Mouse (Mus musculus) B cell, adult 2 months (primary cell): ENCODE results near the gene Il6ra.

Source experiments
- DNase-seq, 2 experiments: peaks; one replicate each; pipeline ENCODE4 v3.0.0; 2022

Il6ra gene

DNA sequence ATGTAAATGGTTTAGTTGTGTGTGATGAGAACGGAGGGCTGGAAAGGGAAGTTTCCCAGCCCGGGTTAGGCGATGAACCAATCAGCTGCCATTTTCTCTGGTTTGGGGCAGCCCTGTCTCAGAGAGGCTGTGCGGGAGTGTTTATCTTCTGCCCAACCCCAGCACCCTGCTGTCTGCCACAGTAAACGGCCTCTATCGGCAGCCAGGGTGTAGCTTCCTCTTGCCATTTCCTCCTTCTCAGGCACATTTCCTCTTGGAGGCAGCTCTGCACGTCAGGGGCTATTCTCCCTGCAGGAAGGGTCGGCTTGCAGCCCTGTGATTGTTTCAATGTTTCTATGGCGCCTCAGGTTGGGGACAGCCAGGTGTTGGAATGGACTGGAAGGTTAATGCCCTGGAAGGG, 69.8 kb downstream of the Il6ra start:
- peak; percentile 47 to 51 for DNase-seq

DNA sequence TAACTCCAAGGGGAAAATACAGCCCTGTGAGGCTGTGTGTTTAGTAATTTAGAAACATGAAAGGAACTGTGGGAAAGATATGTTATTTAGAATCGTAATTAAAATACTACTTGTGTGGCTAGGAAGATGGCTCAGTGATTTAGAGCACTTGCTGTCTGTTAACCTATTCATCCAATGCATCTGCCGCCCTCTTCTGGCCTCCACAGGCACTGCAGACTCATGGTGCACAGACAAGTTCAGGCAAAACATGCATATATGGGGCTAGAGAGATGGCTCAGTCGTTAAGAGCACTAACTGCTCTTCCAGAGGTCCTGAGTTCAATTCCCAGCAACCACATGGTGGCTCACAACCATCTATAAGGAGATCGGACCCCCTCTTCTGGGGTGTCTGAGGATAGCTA, 70.7 kb downstream of the Il6ra start:
- peak; percentile 66 to 69 for DNase-seq

DNA sequence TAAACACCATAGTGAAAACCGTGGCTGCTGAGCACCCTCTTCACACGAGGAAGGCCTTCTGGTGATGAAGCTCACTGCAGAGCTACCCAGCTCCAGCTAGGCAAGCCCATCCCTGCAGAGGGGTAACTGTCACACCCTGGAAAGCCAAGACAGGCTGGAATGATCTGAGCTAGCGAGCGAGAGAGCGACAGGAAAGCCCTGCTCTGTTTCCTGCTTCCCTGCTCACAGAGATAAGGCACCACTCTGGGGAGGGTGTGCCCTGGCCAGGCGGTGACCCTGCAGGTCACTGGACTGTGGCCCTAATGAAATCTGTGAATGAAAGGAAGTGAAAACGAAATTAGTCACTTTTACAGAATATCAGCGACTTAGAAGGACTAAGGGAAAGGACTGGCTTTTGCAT, 77.6 kb downstream of the Il6ra start:
- DNase-seq, result no peak

DNA sequence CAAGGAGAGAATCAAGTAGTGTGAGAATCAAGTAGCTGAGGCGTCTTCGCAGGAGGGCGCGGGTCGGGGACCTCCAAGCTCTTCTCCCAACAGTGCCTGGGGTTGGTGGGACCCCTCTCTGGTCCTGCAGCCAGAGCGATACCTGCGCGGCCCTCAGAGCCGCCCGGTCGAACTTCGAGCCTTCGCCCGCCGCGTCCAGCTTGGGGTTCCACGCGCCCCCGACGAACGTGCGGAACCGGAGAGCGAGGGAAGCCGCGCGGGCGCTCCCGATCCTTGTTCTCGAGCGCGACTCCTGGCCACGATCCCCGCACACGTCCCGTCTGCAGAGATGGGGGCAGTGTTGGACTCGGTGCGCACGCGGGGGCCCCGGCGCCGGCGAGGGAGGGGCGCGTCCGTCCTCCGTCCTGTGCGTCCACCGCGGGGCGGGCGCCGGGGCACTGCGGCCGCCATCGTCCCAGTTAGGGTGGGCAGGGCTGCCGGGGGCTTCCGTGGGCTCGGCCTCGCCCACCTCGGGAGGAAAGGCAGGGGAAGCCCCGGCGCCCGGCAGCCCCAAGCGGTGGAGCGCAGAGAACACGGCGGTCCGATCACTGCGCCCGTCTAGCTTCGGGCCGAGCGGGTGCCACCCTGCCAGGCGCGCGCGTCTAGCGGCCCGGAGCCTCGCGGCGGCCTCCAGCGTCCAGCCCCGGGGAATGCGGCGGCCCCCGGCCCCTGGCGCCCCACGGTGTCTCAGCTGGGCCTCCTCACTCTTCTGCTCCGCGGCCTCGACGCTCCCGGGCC, 82.0 kb downstream of the Il6ra start, which contains the start of gene She:
Gene She (plus strand): TSS at position 556 of the 777 bp plus-strand sequence.
- no peak for DNase-seq

DNA sequence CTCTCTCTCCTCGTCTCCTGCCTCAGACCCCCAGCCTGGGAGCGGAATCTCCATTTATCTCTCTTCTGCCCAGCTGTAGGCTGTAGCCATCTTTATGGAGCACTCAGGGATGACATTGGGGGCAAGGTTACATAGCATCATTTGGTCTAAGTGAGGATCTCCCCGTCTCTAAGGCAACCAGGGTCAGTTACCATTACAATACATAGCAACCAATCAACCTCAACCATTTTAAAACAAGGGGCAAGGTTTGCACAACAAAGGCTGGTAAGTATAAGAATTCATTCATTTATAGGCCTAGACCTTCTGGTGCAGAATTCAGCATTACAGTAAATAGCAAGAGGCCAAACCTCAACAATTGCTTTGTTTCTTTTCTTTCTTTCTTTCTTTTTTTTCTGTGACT, 86.7 kb downstream of the Il6ra start:
- DNase-seq, result no peak

DNA sequence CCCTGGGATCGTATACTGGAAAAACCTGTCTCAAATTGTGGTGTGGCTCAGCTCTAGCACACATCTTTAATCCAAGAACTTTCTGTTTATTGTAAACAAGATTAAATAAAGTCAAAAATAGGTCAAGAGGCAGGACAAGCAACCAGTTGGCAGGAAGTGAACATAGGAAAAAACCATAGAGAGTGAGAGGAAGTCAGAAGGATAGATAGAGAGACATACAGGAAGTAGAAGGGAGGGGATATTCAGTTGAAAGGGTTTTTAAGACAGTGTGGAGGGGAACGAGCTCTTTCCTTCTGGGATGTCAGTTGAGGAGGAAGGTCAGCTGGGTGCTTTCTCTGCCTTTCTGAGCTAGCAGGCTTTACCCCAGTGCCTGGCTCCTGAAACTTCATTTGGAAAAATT, 89.4 kb downstream of the Il6ra start:
- DNase-seq, result no peak

DNA sequence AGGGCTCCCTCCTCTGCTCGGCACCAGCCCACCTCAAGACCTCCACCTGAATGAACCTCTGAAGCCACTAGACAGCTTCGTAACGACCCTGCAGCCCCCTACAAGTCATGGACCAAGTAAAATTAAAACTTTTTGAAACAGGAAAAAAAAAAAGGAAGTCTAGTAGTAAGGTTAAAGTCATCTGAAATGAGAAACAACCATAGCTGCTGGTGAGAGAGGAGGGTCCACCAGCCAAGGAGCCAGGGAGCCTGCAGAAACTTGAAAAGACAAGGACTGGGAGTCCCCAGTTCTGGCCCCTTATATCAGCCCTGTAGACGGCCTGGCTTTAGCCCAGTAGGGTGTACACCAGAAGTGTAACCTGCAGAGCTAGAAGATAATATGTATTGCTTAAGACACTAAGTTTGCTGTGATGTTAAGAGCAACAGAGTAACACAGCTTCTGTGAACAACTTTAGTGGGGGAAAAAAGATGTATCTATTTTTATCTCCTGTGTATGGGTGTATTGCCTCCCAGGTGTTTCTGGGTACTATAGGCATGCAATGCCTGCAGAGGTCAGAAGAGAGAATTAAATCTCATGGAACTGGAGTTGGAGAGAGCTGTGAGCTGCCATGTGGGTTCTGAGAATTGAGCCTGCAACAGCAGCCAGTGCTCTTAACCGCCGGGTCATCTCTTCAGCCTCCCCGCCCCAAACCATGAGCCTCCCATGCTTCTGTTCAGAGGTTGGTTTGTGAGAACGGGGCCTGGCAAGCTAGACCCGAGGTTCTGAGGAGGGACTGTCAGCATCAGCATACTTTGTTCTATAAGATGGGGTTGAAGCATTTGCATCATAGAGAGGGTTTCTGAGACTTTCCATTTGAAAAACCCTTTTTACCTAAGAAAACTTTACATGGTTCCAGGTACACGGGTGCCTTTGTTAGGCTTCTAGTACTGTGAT, 91.2 kb downstream of the Il6ra start:
- DNase-seq, result no peak

DNA sequence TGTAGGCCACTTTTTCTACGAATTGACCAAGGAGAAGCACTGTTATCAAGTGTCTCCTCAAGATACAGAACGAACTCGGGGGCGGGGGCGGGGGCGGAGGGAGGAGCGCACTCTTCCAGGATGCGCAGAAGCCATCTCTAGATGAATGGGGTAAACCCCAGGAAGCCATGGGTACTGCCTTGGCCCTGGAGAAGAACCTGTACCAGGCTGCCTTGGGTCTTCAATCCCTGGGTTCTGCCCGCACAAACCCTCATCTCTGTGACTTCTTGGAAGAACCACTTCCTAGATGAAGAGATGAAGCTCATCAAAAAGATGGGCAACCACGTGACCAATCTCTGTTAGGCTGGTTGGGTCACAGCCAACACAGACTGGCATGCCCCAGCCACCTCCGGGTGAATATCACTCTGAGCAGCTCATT, 91.9 kb downstream of the Il6ra start:
- no peak for DNase-seq

DNA sequence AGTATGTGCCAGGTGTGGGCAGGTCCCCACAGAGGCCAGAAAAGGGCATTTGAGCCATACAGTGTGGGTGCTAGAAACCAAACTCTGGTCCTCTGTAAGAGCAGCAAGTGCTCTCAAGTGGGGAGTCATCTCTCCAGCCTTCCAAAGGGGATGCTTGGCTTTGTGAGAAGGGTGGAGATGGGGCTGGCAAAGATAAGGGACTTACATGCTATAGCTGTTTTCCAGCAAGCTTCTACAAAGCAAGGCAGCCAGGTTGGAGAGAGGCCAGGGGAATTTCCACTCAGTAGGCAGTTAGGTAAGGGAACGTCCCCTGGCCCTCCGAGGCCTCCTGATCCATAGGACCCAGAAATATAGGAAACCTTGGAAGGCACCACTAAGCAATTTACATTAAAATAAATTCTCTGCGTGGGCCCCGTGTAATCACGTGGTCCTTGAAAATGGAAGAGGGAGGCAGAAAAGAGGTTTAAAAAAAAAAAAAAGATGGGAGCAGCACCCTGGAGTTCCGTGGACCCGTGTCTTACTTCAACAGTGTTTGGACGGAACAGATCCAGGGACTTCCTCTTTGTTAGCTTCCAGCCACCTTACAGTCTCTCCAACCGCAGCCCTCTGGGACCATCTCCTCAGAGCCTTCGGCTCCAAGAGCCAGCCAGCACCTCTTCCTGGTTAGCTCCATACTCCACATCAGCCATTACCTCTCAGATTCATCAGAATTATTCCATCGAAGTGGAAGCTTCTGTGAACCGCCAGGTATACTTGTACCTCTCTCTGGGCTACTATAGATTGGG, 92.5 kb downstream of the Il6ra start:
- no peak for DNase-seq

DNA sequence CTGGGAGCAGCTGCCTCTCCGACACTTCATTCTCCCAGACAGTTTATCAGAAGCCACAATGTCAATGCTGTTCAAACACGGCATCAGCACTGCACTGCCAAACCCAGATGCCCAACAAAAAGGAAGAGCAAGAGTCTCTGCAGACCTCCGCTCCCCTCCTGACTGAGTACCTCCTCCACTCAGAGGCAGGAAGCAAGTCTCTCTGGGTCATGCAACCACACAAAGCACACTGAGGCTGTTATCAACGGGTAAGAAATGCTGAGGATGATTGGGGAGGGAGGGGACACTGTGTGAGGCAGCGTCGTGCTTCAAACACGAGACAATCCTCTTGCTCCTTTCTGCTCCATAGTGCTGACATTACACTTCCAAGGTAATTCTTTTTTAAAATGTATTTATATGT, 93.1 kb downstream of the Il6ra start:
- DNase-seq, result no peak

DNA sequence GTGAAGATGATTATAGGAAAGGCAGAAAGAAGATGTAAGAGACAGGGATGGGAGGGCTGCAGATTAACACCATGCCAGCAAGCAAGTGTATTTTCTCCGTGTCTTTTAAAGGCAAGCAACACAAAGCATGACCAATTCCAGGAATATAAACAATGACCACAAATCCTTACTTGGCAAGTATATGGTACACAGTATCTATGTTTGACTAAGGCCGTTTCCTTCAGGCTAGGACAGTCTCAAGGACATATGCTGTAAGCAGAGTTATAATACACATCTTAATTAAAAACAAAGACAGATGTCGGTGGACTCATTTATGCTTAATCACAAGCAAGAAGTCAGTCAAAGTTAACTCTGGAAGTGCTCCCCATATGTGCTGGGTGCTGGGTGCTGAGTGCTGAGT, 94.4 kb downstream of the Il6ra start:
- DNase-seq, result no peak

DNA sequence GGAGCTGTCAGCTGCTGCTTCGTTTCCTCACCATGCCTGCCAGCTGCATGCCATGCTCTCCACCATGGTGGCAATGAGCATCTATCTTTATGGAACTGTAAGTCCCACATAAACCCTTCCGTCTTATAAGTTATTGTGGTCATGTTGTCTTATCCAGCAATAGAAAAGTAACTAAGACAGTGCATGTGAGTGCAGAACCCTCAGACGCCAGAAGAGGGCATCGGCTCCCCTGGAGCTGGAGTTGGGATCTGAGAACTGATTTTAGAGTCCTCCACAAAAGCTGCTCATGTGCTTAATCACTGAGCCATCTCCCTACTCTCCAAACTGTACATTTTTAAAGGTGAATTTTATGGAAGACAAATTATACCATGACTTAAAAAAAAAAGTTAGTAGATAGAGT, 95.9 kb downstream of the Il6ra start:
- DNase-seq, result peak; percentile 63 to 69
